Mouse (Mus musculus): ENCODE results near the gene Zfp940. TPM values are rescaled to one million over a fixed set of nuclear protein-coding genes. Genes with fewer than 3 reads are reported as not detected.

Zfp940 gene
- polyA plus RNA-seq, 1 experiment, result not detected

- TF ChIP-seq GATA1 (IDR thresholded peaks at IDR 0.05; ENCODE audit: low read length) (no peak), TAL1 (IDR thresholded peaks at IDR 0.05; ENCODE audit: low read length) (no peak)
- H3K27me3 ChIP-seq (ENCODE audit: control insufficient read depth), result no peaks in the 10 kb centered on the region
- peak within 1 kb of the TSS; percentile 63 for H3K4me3 ChIP-seq (replicated peaks)
- H3K36me3 ChIP-seq (ENCODE audit: control insufficient read depth), result no peaks in the 10 kb centered on the region
- peaks cover 10% of the 10 kb centered on the region for H3K4me1 ChIP-seq (ENCODE audit: control insufficient read depth)
- H3K9me3 ChIP-seq (ENCODE audit: control insufficient read depth, low read length), result no peaks in the 10 kb centered on the region
Measured at GRCm38 (mm10) chr7:29859532-29860517, 6.4 kb upstream of the Zfp940 start, which contains the start of gene Zfp420. TSS of gene Zfp420 (plus strand) at chr7:29859979.

GRCm38 (mm10) chr7:29852831-29853218, 644 bp downstream of the Zfp940 start:
- no peaks in the 10 kb centered on the region for H3K27me3 ChIP-seq (ENCODE audit: control insufficient read depth)
- H3K9me3 ChIP-seq (ENCODE audit: control insufficient read depth, low read length), result no peaks in the 10 kb centered on the region
- peak overlapping the region; percentile 77 for H3K4me3 ChIP-seq (replicated peaks)
- peaks cover 14% of the 10 kb centered on the region for H3K4me1 ChIP-seq (ENCODE audit: control insufficient read depth)
- H3K36me3 ChIP-seq (ENCODE audit: control insufficient read depth), result no peaks in the 10 kb centered on the region; the same call in 1 of the 2 replicates
- TF ChIP-seq GATA1 (IDR thresholded peaks at IDR 0.05; ENCODE audit: low read length) (no peak), TAL1 (IDR thresholded peaks at IDR 0.05; ENCODE audit: low read length) (no peak)

GRCm38 (mm10) chr7:29844616-29845015, 8.9 kb downstream of the Zfp940 start:
- Histone ChIP-seq H3K36me3 (ENCODE audit: control insufficient read depth) (peaks cover 5% of the 10 kb centered on the region), H3K4me3 (replicated peaks) (no peak overlapping the region), H3K4me1 (ENCODE audit: control insufficient read depth) (no peaks in the 10 kb centered on the region), H3K9me3 (ENCODE audit: control insufficient read depth, low read length) (no peaks in the 10 kb centered on the region), H3K27me3 (ENCODE audit: control insufficient read depth) (no peaks in the 10 kb centered on the region)
- no peak for TF ChIP-seq TAL1 (IDR thresholded peaks at IDR 0.05; ENCODE audit: low read length)
- no peak for TF ChIP-seq GATA1 (IDR thresholded peaks at IDR 0.05; ENCODE audit: low read length)

GRCm38 (mm10) chr7:29842105-29842504, 11.4 kb downstream of the Zfp940 start:
- Histone ChIP-seq H3K4me1 (ENCODE audit: control insufficient read depth) (no peaks in the 10 kb centered on the region), H3K36me3 (ENCODE audit: control insufficient read depth) (peaks cover 5% of the 10 kb centered on the region), H3K4me3 (replicated peaks) (no peak overlapping the region), H3K27me3 (ENCODE audit: control insufficient read depth) (no peaks in the 10 kb centered on the region), H3K9me3 (ENCODE audit: control insufficient read depth, low read length) (no peaks in the 10 kb centered on the region)
- no peak for TF ChIP-seq GATA1 (IDR thresholded peaks at IDR 0.05; ENCODE audit: low read length)
- TF ChIP-seq TAL1 (IDR thresholded peaks at IDR 0.05; ENCODE audit: low read length), result no peak

- Histone ChIP-seq H3K9me3 (ENCODE audit: control insufficient read depth, low read length) (no peaks in the 10 kb centered on the region), H3K4me3 (replicated peaks) (no peak overlapping the region), H3K36me3 (ENCODE audit: control insufficient read depth) (no peaks in the 10 kb centered on the region), H3K27me3 (ENCODE audit: control insufficient read depth) (no peaks in the 10 kb centered on the region), H3K4me1 (ENCODE audit: control insufficient read depth) (no peaks in the 10 kb centered on the region)
- no peak for TF ChIP-seq TAL1 (IDR thresholded peaks at IDR 0.05; ENCODE audit: low read length)
Measured at GRCm38 (mm10) chr7:29839256-29839655, 14.2 kb downstream of the Zfp940 start.

- TF ChIP-seq GATA1 (IDR thresholded peaks at IDR 0.05; ENCODE audit: low read length), result no peak
- TF ChIP-seq TAL1 (IDR thresholded peaks at IDR 0.05; ENCODE audit: low read length), result no peak
- Histone ChIP-seq H3K27me3 (ENCODE audit: control insufficient read depth) (no peaks in the 10 kb centered on the region), H3K4me1 (ENCODE audit: control insufficient read depth) (no peaks in the 10 kb centered on the region), H3K36me3 (ENCODE audit: control insufficient read depth) (no peaks in the 10 kb centered on the region; the same call in 1 of the 2 replicates), H3K4me3 (replicated peaks) (no peak overlapping the region), H3K9me3 (ENCODE audit: control insufficient read depth, low read length) (no peaks in the 10 kb centered on the region)
Measured at GRCm38 (mm10) chr7:29836816-29837215, 16.7 kb downstream of the Zfp940 start.

GRCm38 (mm10) chr7:29829804-29830203, 23.7 kb downstream of the Zfp940 start:
- H3K9me3 ChIP-seq (ENCODE audit: control insufficient read depth, low read length), result peaks cover 29% of the 10 kb centered on the region
- peaks cover 44% of the 10 kb centered on the region for H3K36me3 ChIP-seq (ENCODE audit: control insufficient read depth)
- no peak overlapping the region for H3K4me3 ChIP-seq (replicated peaks)
- TF ChIP-seq GATA1 (IDR thresholded peaks at IDR 0.05; ENCODE audit: low read length) (no peak), TAL1 (IDR thresholded peaks at IDR 0.05; ENCODE audit: low read length) (no peak)
- no peaks in the 10 kb centered on the region for H3K27me3 ChIP-seq (ENCODE audit: control insufficient read depth)
- no peaks in the 10 kb centered on the region for H3K4me1 ChIP-seq (ENCODE audit: control insufficient read depth)

- H3K27me3 ChIP-seq (ENCODE audit: control insufficient read depth), result no peaks in the 10 kb centered on the region
- no peak for TF ChIP-seq TAL1 (IDR thresholded peaks at IDR 0.05; ENCODE audit: low read length)
- H3K4me1 ChIP-seq (ENCODE audit: control insufficient read depth), result no peaks in the 10 kb centered on the region
- peaks cover 55% of the 10 kb centered on the region for H3K36me3 ChIP-seq (ENCODE audit: control insufficient read depth)
- H3K4me3 ChIP-seq (replicated peaks), result no peak overlapping the region
- peaks cover 29% of the 10 kb centered on the region for H3K9me3 ChIP-seq (ENCODE audit: control insufficient read depth, low read length)
Measured at GRCm38 (mm10) chr7:29828001-29828400, 25.5 kb downstream of the Zfp940 start.

- Histone ChIP-seq H3K36me3 (ENCODE audit: control insufficient read depth) (peaks cover 26% of the 10 kb centered on the region), H3K27me3 (ENCODE audit: control insufficient read depth) (no peaks in the 10 kb centered on the region), H3K9me3 (ENCODE audit: control insufficient read depth, low read length) (no peaks in the 10 kb centered on the region), H3K4me1 (ENCODE audit: control insufficient read depth) (peaks cover 50% of the 10 kb centered on the region), H3K4me3 (replicated peaks) (peak overlapping the region; percentile 70)
- TF ChIP-seq GATA1 (IDR thresholded peaks at IDR 0.05; ENCODE audit: low read length) (no peak), TAL1 (IDR thresholded peaks at IDR 0.05; ENCODE audit: low read length) (no peak)
Measured at GRCm38 (mm10) chr7:29818619-29819254, 34.7 kb downstream of the Zfp940 start.

Data from erythroblast, embryonic 14.5 days (primary cell).